Mouse (Mus musculus): ENCODE measurements around the gene Tex19.1.
"Not testable (repeated sequence)": the region's sequence is repeated elsewhere in the genome, so short reads cannot be mapped to it uniquely, and the experiment has no call there.

The Tex19.1 gene

GRCm38 (mm10) chr11:121145865-121146264, at the start of gene Tex19.1:
Gene Tex19.1, plus strand, starts transcription at chr11:121146143.
- no peak for ATAC-seq (ENCODE audit: low TSS enrichment)

GRCm38 (mm10) chr11:121099762-121100161, 46.2 kb upstream of the Tex19.1 start:
- ATAC-seq (ENCODE audit: low TSS enrichment), result no peak

GRCm38 (mm10) chr11:121100692-121101091, 45.3 kb upstream of the Tex19.1 start:
- no peak for ATAC-seq (ENCODE audit: low TSS enrichment)

- no peak for ATAC-seq (ENCODE audit: low TSS enrichment)
These were observed 44.7 kb upstream of the Tex19.1 start for GRCm38 (mm10) chr11:121101124-121101805.

GRCm38 (mm10) chr11:121107242-121107641, 38.7 kb upstream of the Tex19.1 start:
- ATAC-seq (ENCODE audit: low TSS enrichment), result not testable (repeated sequence)

GRCm38 (mm10) chr11:121108061-121108460, 37.9 kb upstream of the Tex19.1 start:
- ATAC-seq (ENCODE audit: low TSS enrichment), result no peak

- ATAC-seq (ENCODE audit: low TSS enrichment), result no peak
These were observed 36.0 kb upstream of the Tex19.1 start for GRCm38 (mm10) chr11:121109986-121110385.

- no peak for ATAC-seq (ENCODE audit: low TSS enrichment)
These were observed 34.9 kb upstream of the Tex19.1 start for GRCm38 (mm10) chr11:121111051-121111450.

GRCm38 (mm10) chr11:121111601-121112000, 34.3 kb upstream of the Tex19.1 start:
- no peak for ATAC-seq (ENCODE audit: low TSS enrichment)

GRCm38 (mm10) chr11:121112091-121112775, 33.7 kb upstream of the Tex19.1 start:
- ATAC-seq (ENCODE audit: low TSS enrichment), result no peak

- no peak for ATAC-seq (ENCODE audit: low TSS enrichment)
These were observed 27.8 kb upstream of the Tex19.1 start for GRCm38 (mm10) chr11:121118106-121118505.

GRCm38 (mm10) chr11:121118577-121118976, 27.4 kb upstream of the Tex19.1 start, which contains the start of gene Tex19.2:
Gene Tex19.2, minus strand, starts transcription at chr11:121118677.
- no peak for ATAC-seq (ENCODE audit: low TSS enrichment)

GRCm38 (mm10) chr11:121121151-121121550, 24.8 kb upstream of the Tex19.1 start:
- no peak for ATAC-seq (ENCODE audit: low TSS enrichment)

GRCm38 (mm10) chr11:121122024-121122670, 23.8 kb upstream of the Tex19.1 start:
- no peak for ATAC-seq (ENCODE audit: low TSS enrichment)

GRCm38 (mm10) chr11:121123438-121123837, 22.5 kb upstream of the Tex19.1 start:
- ATAC-seq (ENCODE audit: low TSS enrichment), result peak; percentile 79

GRCm38 (mm10) chr11:121125522-121126172, 20.3 kb upstream of the Tex19.1 start:
- no peak for ATAC-seq (ENCODE audit: low TSS enrichment)

- ATAC-seq (ENCODE audit: low TSS enrichment), result no peak
These were observed 19.5 kb upstream of the Tex19.1 start for GRCm38 (mm10) chr11:121126395-121126794.

GRCm38 (mm10) chr11:121127441-121127840, 18.5 kb upstream of the Tex19.1 start:
- ATAC-seq (ENCODE audit: low TSS enrichment), result no peak

- ATAC-seq (ENCODE audit: low TSS enrichment), result no peak
These were observed 16.3 kb upstream of the Tex19.1 start for GRCm38 (mm10) chr11:121129616-121130015.

- no peak for ATAC-seq (ENCODE audit: low TSS enrichment)
These were observed 11.3 kb upstream of the Tex19.1 start for GRCm38 (mm10) chr11:121134600-121134999.

GRCm38 (mm10) chr11:121137682-121138081, 8.3 kb upstream of the Tex19.1 start:
- ATAC-seq (ENCODE audit: low TSS enrichment), result no peak

- ATAC-seq (ENCODE audit: low TSS enrichment), result no peak
These were observed 7.2 kb upstream of the Tex19.1 start for GRCm38 (mm10) chr11:121138732-121139131.
